Mouse (Mus musculus) bone marrow, adult 2 months (tissue): ENCODE measurements at regions not wholly inside any gene's neighbourhood (a gene's known extent, or its start where the extent isn't known, plus 50 kb on each side); places are given as distances from the start of the nearest gene placed in this dataset.

Experiments used
- H3K27ac ChIP-seq: fragments of 200-500 bp; 2 replicates; pipeline ENCODE4 v1.5.1; 2012; ENCODE audit warnings: low read depth, mild to moderate bottlenecking, control low read depth, inconsistent platforms, low read length; ENCODE audit not compliant: control insufficient read depth, poor library complexity, insufficient read depth
- H3K4me1 ChIP-seq: fragments of 200-500 bp; 2 replicates; pipeline ENCODE4 v1.6.1; 2011; ENCODE audit warnings: low read length; ENCODE audit not compliant: control insufficient read depth, insufficient read depth
- H3K4me3 ChIP-seq: fragments of 200-500 bp; replicated peaks from 2 replicates; pipeline ENCODE3; 2011; ENCODE audit warnings: mild to moderate bottlenecking, low read depth, low read length, control low read depth; ENCODE audit not compliant: control insufficient read depth
- CTCF ChIP-seq: fragments of 200-500 bp; IDR thresholded peaks from 2 replicates; pipeline ENCODE4 v1.5.1; 2011; ENCODE audit warnings: low read length, control low read depth; ENCODE audit not compliant: control insufficient read depth, insufficient read depth
- POLR2A ChIP-seq: fragments of 200-500 bp; IDR thresholded peaks from 2 replicates; pipeline ENCODE4 v1.6.1; 2011; ENCODE audit warnings: low read depth, mild to moderate bottlenecking, control low read depth, low read length, borderline replicate concordance; ENCODE audit not compliant: control insufficient read depth
- WGBS: fragments of 180-500 bp; shearing (Covaris S2); methylation state at CpG from one replicate; pipeline ENCODE4 v1.1.7; 2018; 5-methylcytosine and 5-hydroxymethylcytosine counted together

GRCm38 (mm10) chr6:4414166-4414565 is 90.4 kb upstream of the Col1a2 start:
- Histone ChIP-seq H3K27ac (no peak overlapping the region), H3K4me3 (no peak overlapping the region), H3K4me1 (no peaks in the 10 kb centered on the region)
- no peak for TF ChIP-seq POLR2A
- TF ChIP-seq CTCF, result peak; percentile 63
- 40% methylated on average over 6 of the region's 6 CpGs for WGBS

- Histone ChIP-seq H3K27ac (no peak overlapping the region), H3K4me3 (no peak overlapping the region), H3K4me1 (no peaks in the 10 kb centered on the region)
- 74% methylated on average over 7 of the region's 7 CpGs for WGBS
- TF ChIP-seq POLR2A (no peak), CTCF (no peak)
These were observed 89.4 kb upstream of the Col1a2 start for GRCm38 (mm10) chr6:4415206-4415605.

- Histone ChIP-seq H3K27ac (no peak overlapping the region), H3K4me3 (no peak overlapping the region), H3K4me1 (no peaks in the 10 kb centered on the region)
- WGBS, result 34% methylated on average over 6 of the region's 6 CpGs
- no peak for TF ChIP-seq CTCF
- TF ChIP-seq POLR2A, result no peak
These were observed 87.3 kb upstream of the Col1a2 start for GRCm38 (mm10) chr6:4417247-4417709.

- no peak for TF ChIP-seq CTCF
- Histone ChIP-seq H3K27ac (no peak overlapping the region), H3K4me3 (no peak overlapping the region), H3K4me1 (no peaks in the 10 kb centered on the region)
- WGBS, result 78% methylated on average over 10 of the region's 10 CpGs
These were observed 86.2 kb upstream of the Col1a2 start for GRCm38 (mm10) chr6:4418376-4418775.

- no peak for TF ChIP-seq CTCF
- no peak for TF ChIP-seq POLR2A
- no peak overlapping the region for H3K27ac ChIP-seq
- no peaks in the 10 kb centered on the region for H3K4me1 ChIP-seq
- H3K4me3 ChIP-seq, result no peak overlapping the region
- WGBS, result 72% methylated on average over 5 of the region's 5 CpGs
These were observed 85.7 kb upstream of the Col1a2 start for GRCm38 (mm10) chr6:4418941-4419351.

GRCm38 (mm10) chr6:4421466-4421865 is 83.1 kb upstream of the Col1a2 start:
- no peak for TF ChIP-seq CTCF
- no peak for TF ChIP-seq POLR2A
- 90% methylated on average over 7 of the region's 7 CpGs for WGBS
- Histone ChIP-seq H3K27ac (no peak overlapping the region), H3K4me3 (no peak overlapping the region), H3K4me1 (no peaks in the 10 kb centered on the region)

GRCm38 (mm10) chr6:4427122-4427521 is 77.5 kb upstream of the Col1a2 start:
- 80% methylated on average over 4 of the region's 4 CpGs for WGBS
- Histone ChIP-seq H3K4me3 (no peak overlapping the region), H3K27ac (no peak overlapping the region), H3K4me1 (no peaks in the 10 kb centered on the region)
- TF ChIP-seq POLR2A (no peak), CTCF (no peak)

GRCm38 (mm10) chr6:4430704-4431310 is 73.8 kb upstream of the Col1a2 start:
- TF ChIP-seq CTCF (no peak), POLR2A (no peak)
- Histone ChIP-seq H3K4me3 (no peak overlapping the region), H3K4me1 (no peaks in the 10 kb centered on the region), H3K27ac (no peak overlapping the region)
- WGBS, result 84% methylated on average over 1 of the region's 1 CpGs

- no peak overlapping the region for H3K27ac ChIP-seq
- no peak overlapping the region for H3K4me3 ChIP-seq
- 74% methylated on average over 8 of the region's 8 CpGs for WGBS
- H3K4me1 ChIP-seq, result no peaks in the 10 kb centered on the region
- TF ChIP-seq CTCF (no peak), POLR2A (no peak)
These were observed 72.4 kb upstream of the Col1a2 start for GRCm38 (mm10) chr6:4432192-4432591.
